Mouse (Mus musculus) liver, adult 2 months (tissue): ENCODE measurements around the gene Vps37c. TPM values are rescaled to one million over a fixed set of nuclear protein-coding genes. Genes with fewer than 3 reads are reported as not detected.

Experiments used
- DNase-seq: peaks from one replicate; pipeline ENCODE4 v3.0.0-alpha.2; 2011; ENCODE audit warnings: low read depth, low spot score; ENCODE audit errors: extremely low read depth
- H3K27ac ChIP-seq: fragments of 200-500 bp; replicated peaks from 2 replicates; pipeline ENCODE4 v1.5.1; 2012; ENCODE audit warnings: low read depth, mild to moderate bottlenecking, control low read depth, inconsistent platforms, low read length; ENCODE audit not compliant: insufficient read depth
- H3K27me3 ChIP-seq: fragments of 200-500 bp; 2 replicates; pipeline ENCODE4 v1.6.1; 2012; ENCODE audit warnings: mild to moderate bottlenecking, moderate library complexity, low read length, inconsistent platforms; ENCODE audit not compliant: control insufficient read depth, insufficient read depth
- H3K36me3 ChIP-seq: fragments of 200-500 bp; 2 replicates; pipeline ENCODE4 v1.6.1; 2012; ENCODE audit warnings: low read length, inconsistent platforms; ENCODE audit not compliant: control insufficient read depth, insufficient read depth
- H3K4me1 ChIP-seq: fragments of 200-500 bp; 2 replicates; pipeline ENCODE4 v1.6.1; 2011; ENCODE audit warnings: low read length; ENCODE audit not compliant: control insufficient read depth, insufficient read depth
- H3K4me3 ChIP-seq: fragments of 200-500 bp; 2 replicates; pipeline ENCODE4 v1.5.1; 2011; ENCODE audit warnings: low read depth, mild to moderate bottlenecking, control low read depth, low read length, moderate library complexity; ENCODE audit not compliant: insufficient read depth
- H3K79me2 ChIP-seq: fragments of 200-500 bp; 2 replicates; pipeline ENCODE4 v1.6.1; 2012; ENCODE audit warnings: inconsistent platforms, mild to moderate bottlenecking, low read length, moderate library complexity; ENCODE audit not compliant: control insufficient read depth, insufficient read depth
- H3K9ac ChIP-seq: fragments of 200-500 bp; 2 replicates; pipeline ENCODE4 v1.6.1; 2012; ENCODE audit warnings: low read depth, mild to moderate bottlenecking, control low read depth, inconsistent platforms, low read length
- CTCF ChIP-seq: fragments of 200-500 bp; IDR thresholded peaks from 2 replicates; pipeline ENCODE4 v1.5.1; 2011; ENCODE audit warnings: low read depth, low read length, control low read depth
- POLR2A ChIP-seq: fragments of 200-500 bp; IDR thresholded peaks from 2 replicates; pipeline ENCODE4 v1.6.1; 2011; ENCODE audit warnings: low read length, control low read depth; ENCODE audit not compliant: insufficient read depth; ENCODE audit errors: extremely low read depth
- WGBS: fragments of 180-500 bp; shearing (Covaris S2); methylation state at CpG from one replicate; pipeline ENCODE4 v1.1.7; 2018; 5-methylcytosine and 5-hydroxymethylcytosine counted together
- polyA plus RNA-seq: library from polyadenylated mRNA; depleted of rRNA; stranded (reverse); fragments of >200 nt; gene quantifications from 2 replicates; pipeline ENCODE4 v1.2.3, GENCODE M21; 2012
- total RNA-seq: library from RNA; depleted of rRNA; stranded (reverse); fragments of >200 nt; gene quantifications from 2 replicates; pipeline ENCODE4 v1.2.3, GENCODE M21; 2014

The Vps37c gene
- total and polyA plus RNA-seq, 2 experiments = 2.9 to 18.1 TPM

- WGBS = 72% methylated on average over 11 of the region's 11 CpGs
- Histone ChIP-seq H3K36me3 (no peaks in the 10 kb centered on the region), H3K79me2 (no peaks in the 10 kb centered on the region), H3K27me3 (no peaks in the 10 kb centered on the region), H3K4me3 (no peak overlapping the region), H3K9ac (no peak overlapping the region), H3K4me1 (no peaks in the 10 kb centered on the region), H3K27ac (no peak overlapping the region)
- TF ChIP-seq CTCF (no peak), POLR2A (no peak)
- no peak for DNase-seq
Measured at GRCm38 (mm10) chr19:10748401-10749102, 60.0 kb downstream of the Vps37c start.

- H3K4me3 ChIP-seq = no peak overlapping the region
- H3K79me2 ChIP-seq = no peaks in the 10 kb centered on the region
- no peak for TF ChIP-seq CTCF
- TF ChIP-seq POLR2A = no peak
- WGBS = 82% methylated on average over 6 of the region's 6 CpGs
- H3K27ac ChIP-seq = no peak overlapping the region
- H3K36me3 ChIP-seq = no peaks in the 10 kb centered on the region
- no peaks in the 10 kb centered on the region for H3K27me3 ChIP-seq
- H3K9ac ChIP-seq = no peak overlapping the region
- H3K4me1 ChIP-seq = no peaks in the 10 kb centered on the region
- no peak for DNase-seq
Measured at GRCm38 (mm10) chr19:10749295-10749694, 60.8 kb downstream of the Vps37c start.

GRCm38 (mm10) chr19:10750161-10750560 lies 61.6 kb downstream of the Vps37c start:
- no peak for DNase-seq
- Histone ChIP-seq H3K27ac (no peak overlapping the region), H3K79me2 (no peaks in the 10 kb centered on the region), H3K9ac (no peak overlapping the region), H3K27me3 (no peaks in the 10 kb centered on the region), H3K4me1 (no peaks in the 10 kb centered on the region), H3K4me3 (no peak overlapping the region), H3K36me3 (no peaks in the 10 kb centered on the region)
- TF ChIP-seq CTCF (no peak), POLR2A (no peak)
- 84% methylated on average over 6 of the region's 6 CpGs for WGBS

GRCm38 (mm10) chr19:10751607-10752006 lies 63.1 kb downstream of the Vps37c start:
- no peak for DNase-seq
- no peaks in the 10 kb centered on the region for H3K4me1 ChIP-seq
- H3K36me3 ChIP-seq = no peaks in the 10 kb centered on the region
- 88% methylated on average over 1 of the region's 1 CpGs for WGBS
- TF ChIP-seq POLR2A = no peak
- TF ChIP-seq CTCF = no peak
- H3K9ac ChIP-seq = no peak overlapping the region
- no peaks in the 10 kb centered on the region for H3K27me3 ChIP-seq
- no peaks in the 10 kb centered on the region for H3K79me2 ChIP-seq
- H3K27ac ChIP-seq = no peak overlapping the region
- H3K4me3 ChIP-seq = no peak overlapping the region

GRCm38 (mm10) chr19:10752106-10752505 lies 63.6 kb downstream of the Vps37c start:
- WGBS = 90% methylated on average over 6 of the region's 6 CpGs
- H3K36me3 ChIP-seq = no peaks in the 10 kb centered on the region
- no peak overlapping the region for H3K9ac ChIP-seq
- H3K27ac ChIP-seq = no peak overlapping the region
- no peak overlapping the region for H3K4me3 ChIP-seq
- no peaks in the 10 kb centered on the region for H3K4me1 ChIP-seq
- no peak for DNase-seq
- H3K27me3 ChIP-seq = no peaks in the 10 kb centered on the region
- TF ChIP-seq CTCF (no peak), POLR2A (no peak)
- H3K79me2 ChIP-seq = no peaks in the 10 kb centered on the region

- WGBS = 89% methylated on average over 5 of the region's 5 CpGs
Measured at GRCm38 (mm10) chr19:10752646-10753045, 64.1 kb downstream of the Vps37c start.

More at GRCm38 (mm10) chr19:10752646-10753045, 64.1 kb downstream of the Vps37c start:
- no peak overlapping the region for H3K4me3 ChIP-seq
- no peak overlapping the region for H3K9ac ChIP-seq
- H3K27ac ChIP-seq = no peak overlapping the region
- no peaks in the 10 kb centered on the region for H3K27me3 ChIP-seq
- TF ChIP-seq POLR2A (no peak), CTCF (no peak)
- no peak for DNase-seq
- H3K4me1 ChIP-seq = no peaks in the 10 kb centered on the region
- H3K36me3 ChIP-seq = no peaks in the 10 kb centered on the region
- H3K79me2 ChIP-seq = no peaks in the 10 kb centered on the region
